Mouse (Mus musculus): ENCODE data around the gene Ap4s1.
A peak's percentile ranks its signal among the peaks of the same experiment; 100 is the strongest.
"Not testable (repeated sequence)": the region's sequence is repeated elsewhere in the genome, so short reads cannot be mapped to it uniquely, and the experiment has no call there.

The Ap4s1 gene

DNA sequence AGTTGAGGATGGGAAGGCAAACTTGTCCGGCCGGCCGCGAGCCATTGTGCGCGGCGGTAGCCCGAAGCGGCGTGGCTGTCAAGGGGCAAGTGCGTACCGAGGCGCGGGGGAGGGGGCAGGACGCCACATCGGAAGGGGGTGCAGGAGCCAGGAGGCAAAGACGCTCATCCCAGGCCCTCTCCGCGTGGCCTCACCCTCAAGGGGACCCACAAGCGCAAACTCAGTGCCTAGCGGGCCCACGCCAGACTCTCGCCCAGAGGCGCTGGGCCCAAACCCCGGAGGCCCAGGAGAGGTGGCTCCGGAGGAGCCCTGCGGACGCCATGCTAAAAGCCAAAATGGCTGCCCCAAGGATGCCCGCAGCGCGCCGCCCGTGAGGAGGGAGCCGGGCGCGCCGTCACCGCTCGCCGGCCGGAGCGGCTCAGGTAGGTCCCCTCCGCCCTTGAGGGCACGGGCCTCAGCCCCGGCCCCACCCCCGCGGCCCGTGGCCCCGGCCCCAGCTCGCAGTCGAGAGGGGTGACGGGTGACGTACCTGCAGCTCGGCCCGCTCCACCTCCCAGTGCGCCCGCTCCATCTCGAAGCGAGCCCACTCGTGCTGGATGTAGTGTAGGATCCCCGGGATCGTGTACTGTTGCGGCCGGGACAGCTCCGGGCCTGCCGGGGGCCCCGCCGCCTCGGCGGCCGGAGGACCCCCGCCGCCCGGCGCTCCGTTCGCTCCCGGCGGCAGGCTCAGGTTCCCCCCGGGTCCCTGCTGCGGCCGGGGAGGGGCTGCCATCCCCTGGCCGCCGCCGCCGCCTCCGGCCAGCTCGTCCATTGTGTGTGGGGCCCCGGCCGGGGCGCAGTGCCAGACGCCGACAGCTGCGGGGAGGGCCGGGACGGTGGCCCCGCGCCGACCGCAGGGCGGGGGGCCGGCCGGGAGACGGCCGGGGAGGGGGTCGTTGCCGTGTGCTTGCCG lies at the start of gene Ap4s1:
TSS of gene Ap4s1 (plus strand) at position 141 of the 952 bp plus-strand sequence.
- peak; percentile 75 to 82 for DNase-seq (ENCODE audit: low spot score in 2 of 2)

DNA sequence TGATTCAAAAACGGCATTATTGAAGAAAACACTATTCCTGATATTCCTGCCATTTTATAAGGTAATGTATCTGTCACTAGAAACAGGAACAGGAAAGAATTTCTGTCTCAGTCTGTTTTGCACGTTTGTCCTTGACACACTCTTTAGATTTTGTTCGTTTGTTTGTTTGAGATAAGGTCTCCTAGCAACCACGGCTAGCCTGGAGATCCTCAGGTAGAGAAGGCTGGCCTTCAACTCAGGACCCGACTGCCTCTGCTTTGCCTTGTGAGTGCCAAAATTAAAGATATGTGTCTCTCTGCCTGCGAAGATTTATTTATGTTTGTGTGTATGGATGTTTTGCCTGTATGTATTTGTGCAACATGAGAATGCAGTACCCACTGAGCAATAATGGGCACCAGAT lies 49.0 kb upstream of the Ap4s1 start:
- DNase-seq (ENCODE audit: low spot score in 2 of 2) = no peak

DNA sequence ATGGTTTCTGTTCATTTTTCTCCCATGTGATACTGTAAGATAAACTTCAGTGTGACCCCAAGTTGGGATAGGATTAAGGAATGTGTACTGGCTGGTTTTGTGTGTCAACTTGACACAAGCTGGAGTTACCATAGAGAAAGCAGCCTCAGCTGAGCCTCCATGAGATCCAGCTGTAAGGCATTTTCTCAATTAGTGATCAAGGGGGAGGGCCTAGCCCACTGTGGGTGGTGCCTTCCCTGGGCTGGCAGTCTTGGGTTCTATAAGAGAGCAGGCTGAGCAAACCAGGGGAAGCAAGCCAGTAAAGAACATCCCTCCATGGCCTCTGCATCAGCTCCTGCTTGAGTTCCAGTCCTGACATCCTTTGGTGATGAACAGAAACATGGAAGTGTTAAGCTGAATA lies 41.4 kb upstream of the Ap4s1 start:
- DNase-seq (ENCODE audit: low spot score in 2 of 2) = not testable (repeated sequence)

DNA sequence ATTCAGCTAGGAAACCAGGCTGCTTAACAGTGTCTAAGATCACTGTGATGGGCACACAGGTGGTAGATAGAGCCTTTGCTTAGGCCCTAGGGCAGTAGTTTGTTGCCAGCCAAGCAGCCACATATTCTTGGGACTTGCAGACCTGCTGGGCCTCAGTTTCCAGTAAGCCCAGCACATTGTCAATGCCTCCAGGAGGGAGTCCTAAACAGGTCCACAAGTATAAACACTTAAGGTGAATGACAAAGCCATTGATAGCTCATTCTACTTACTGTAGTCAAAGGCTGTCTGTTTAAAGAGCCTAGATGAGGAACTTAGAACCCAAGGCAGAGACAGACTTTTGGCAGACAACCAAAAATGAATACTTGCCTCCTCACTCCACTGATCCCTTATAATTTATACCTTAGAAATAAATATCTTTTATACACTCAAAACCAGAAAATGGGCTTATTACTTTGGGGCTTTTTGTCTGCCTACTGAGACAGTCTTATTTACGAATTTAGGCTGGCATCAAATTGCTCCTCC lies 34.8 kb upstream of the Ap4s1 start:
- DNase-seq (ENCODE audit: low spot score in 2 of 2) = no peak

DNA sequence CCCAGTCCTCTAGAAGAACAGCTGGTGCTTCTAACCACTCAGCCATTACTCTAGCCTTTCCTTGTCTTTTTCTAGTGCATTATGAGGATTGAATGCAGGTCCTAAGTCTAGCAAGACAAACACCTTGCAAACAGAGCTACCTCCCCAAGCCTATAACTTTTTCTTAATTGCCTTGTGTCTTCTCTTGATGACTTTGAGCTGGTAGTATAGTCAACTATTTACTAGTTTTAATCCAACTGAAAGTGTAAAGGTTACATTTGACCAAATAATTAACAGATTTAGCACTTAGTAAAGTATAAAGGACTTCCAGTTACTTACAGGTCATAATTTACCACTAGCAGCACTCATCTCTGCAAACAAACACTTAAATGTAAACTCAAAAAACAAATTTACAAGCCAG lies 27.8 kb upstream of the Ap4s1 start:
- no peak for DNase-seq (ENCODE audit: low spot score in 2 of 2)

DNA sequence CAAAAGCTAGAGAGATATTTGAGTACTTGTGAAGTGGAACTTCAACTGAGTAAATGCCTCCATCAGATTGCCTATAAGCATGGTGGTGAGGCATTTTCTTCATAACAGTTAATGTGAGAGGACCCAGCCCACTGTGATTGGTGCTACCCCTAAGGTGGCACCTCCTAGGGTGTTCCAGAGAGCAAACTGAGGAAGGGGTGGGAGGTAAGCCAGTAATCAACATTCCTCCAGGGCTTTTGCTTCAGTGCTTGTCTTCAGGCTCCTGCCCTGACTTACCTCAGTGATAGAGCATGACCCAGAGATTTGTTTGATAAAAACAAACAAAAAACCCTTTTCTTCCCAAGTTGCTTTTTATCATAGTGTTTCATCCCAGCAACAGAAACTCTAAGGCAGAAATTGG lies 26.9 kb upstream of the Ap4s1 start:
- no peak for DNase-seq (ENCODE audit: low spot score in 2 of 2)

DNA sequence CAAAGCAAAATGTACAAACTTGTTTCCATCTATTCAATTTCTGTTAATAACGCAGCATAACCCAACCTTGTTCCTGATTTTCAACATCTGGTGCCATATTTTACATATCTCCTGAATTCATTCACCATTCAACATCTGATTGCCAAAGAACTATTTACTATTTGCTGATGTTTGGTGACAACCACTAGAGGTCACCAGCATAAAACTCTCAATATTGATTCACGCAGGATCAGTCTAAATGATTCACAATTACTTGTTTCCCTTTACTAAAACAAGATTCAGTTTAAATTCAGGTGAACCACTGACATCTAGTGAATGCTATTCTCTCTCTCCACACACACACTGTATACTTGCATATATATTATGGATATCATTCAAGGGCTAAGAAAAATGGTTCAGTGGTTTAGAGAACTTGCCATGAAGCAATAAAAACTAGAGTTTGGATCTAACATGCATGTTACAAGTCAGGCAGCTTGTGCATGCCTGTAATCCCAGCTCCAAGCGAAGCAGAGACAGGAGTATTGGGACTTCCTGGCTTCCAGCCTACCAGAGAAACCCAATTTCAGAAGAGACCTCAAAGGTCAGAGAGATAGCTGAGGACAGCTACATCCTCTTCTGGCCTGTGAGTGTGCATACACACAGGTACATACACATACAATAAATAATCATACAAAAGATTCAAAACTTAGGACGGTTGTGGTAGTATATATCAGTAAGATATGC lies 24.0 kb upstream of the Ap4s1 start:
- no peak for DNase-seq (ENCODE audit: low spot score in 2 of 2)

DNA sequence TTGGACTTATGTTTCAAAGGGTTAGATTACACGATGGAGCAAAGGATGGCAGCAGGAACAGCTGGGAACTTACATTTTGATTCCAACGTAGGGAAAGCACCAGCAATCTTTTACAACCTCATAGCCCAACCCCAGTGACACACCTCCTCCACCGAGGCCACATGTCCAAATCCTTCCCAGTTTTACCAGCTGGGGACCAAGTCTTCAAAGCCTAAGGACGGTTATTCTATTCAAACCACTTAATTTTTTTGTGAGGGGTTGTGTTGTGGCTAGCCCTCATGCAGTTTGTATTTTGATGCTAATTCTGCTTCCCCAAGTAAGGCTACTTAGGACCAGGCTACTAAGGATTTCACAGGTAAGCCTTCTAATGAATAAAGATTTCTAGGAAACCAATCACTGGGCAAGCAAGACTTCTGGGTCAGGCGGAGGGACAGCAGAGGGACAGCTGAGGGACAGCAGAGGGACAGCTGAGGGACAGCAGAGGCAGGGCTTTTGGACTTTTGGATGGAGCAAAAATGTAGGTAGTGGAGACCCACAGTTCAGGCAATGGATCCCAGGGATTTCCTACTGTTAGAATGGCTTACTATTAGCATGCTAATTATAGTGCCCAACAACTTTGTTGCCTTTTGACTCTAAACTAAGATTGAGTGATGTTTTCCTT lies 19.5 kb upstream of the Ap4s1 start:
- DNase-seq (ENCODE audit: low spot score in 2 of 2) = no peak

DNA sequence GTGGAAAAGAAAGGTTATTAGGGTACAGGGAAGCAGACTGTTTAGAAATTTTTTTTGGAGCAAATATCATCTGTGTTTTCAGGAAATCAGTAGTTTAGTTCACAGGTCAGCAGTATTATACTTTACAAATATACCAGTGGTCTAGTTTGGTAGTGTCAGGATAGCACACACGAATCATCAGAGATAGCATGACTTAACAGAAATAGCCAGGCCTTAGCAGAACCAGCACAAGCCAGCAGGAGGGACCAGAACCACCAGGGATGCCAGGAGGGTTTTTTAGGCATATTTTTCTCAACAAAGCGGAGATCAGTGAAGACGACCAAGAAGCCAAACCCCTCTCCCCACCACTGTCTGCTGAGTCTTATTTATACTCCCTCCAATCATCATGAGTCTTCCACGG lies 17.6 kb upstream of the Ap4s1 start:
- no peak for DNase-seq (ENCODE audit: low spot score in 2 of 2)

DNA sequence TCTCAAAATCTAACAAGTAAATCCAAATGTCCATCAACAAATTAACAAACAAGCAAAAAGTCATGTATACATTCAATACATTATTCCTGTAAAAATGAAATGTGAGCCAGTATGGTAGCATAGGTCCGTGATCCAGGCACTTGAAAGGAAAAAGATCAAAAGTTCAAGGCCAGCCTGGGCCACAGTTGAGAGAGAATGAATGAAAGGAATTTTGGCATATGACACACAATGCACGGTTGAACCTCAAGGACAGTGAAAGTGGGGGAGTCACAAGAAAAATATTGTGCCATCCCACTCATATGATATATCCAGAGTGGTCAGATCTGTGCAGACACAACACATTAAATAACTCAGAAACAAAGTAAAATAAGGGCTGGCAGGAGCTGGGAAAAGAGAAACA lies 14.4 kb upstream of the Ap4s1 start:
- no peak for DNase-seq (ENCODE audit: low spot score in 2 of 2)

DNA sequence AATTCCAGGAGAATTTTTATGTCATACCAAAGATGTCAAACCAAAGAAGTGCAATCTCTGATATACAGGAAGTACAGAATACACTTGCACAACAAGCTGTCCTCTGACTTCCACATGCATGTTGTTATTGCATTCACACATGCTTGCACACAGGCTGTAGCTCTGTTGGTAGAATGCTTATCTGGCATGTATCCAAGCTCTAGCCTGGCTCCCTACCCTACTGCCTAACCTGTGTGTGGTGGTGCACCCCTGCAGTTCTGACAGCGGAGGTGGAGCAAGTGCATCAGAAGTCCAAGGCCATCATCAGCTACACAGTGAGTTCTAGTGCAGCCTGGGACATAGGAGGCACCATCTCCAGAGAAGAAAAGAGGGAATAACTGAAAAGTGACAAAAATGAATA lies 12.0 kb upstream of the Ap4s1 start:
- no peak for DNase-seq (ENCODE audit: low spot score in 2 of 2)

DNA sequence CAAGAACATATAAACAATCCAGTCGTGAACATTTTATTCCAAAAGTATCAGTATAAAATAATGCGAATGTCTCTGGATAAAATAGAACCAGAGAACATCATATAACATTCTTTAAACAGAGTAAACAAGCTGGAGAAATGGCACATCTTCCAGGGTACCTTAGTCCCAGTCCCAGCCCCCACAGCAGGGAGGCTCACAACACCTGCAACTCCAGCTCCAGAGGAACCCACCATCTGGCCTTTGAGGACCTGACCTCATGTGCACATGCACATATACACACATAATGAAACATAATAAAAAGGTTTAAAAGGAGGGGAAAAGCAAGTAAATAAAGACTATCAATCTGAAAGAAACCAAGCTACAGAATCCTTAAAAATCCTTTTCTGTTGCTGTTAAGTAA lies 2.3 kb upstream of the Ap4s1 start:
- DNase-seq (ENCODE audit: low spot score in 2 of 2) = no peak

DNA sequence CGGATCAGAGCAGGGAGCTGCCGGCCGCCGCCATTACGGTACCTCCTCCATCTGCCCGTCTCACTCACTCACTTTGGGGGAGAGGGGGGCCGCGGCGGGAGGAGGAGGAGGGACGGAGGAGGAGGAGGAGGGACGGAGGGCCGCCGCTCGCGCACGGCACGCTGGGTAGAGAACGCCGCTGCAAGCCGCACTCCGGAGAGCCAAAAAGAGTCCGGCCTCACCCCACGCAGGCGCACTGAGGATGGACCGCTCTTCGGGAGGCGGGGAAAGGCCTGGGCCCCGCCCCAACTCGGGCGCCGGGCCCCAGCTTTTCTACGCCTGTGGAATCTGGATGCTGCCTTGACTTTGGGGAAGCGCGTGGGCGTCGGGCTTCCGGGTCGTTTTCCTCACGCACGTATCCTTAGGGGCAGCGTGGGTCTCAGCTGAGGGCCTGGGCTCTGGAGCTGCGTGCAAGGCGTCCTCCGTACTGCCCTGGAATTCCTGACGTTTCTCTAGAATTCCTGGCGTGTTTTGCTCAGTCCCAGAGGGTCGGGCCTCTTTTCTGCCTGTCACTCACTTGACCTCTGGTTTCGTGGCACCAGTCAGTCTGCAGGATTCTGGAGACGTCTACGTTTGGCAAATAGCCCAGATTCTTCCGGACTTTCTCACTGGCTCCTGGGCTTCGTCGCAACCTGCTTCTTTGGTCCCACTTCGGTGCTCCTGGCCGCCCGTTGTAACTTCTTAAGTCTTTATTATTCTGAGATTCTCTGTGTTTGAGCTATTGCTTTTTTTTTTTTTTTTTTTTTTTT lies 1.2 kb downstream of the Ap4s1 start, which contains the start of gene Strn3:
TSS of gene Strn3 (minus strand) at position 53 of the 788 bp plus-strand sequence.
- DNase-seq (ENCODE audit: low spot score in 2 of 2) = peak; percentile 87 to 97

DNA sequence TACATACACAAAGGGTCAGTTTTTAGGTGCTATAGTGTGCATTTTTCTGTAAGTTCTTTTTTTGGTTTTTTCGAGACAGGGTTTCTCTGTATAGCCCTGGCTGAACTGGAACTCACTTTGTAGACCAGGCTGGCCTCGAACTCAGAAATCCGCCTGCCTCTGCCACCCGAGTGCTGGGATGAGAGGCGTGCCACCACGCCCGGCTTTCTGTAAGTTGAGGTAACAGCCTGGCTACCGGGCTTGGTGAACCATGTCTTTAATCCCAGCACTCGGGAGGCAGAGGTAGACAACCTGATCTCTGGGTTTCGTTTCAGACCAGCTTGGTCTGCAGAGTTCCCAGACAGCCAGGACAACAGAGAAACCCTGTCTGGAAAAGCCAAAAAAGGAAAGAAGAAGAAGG lies 2.0 kb downstream of the Ap4s1 start:
- not testable (repeated sequence) for DNase-seq (ENCODE audit: low spot score in 2 of 2)

DNA sequence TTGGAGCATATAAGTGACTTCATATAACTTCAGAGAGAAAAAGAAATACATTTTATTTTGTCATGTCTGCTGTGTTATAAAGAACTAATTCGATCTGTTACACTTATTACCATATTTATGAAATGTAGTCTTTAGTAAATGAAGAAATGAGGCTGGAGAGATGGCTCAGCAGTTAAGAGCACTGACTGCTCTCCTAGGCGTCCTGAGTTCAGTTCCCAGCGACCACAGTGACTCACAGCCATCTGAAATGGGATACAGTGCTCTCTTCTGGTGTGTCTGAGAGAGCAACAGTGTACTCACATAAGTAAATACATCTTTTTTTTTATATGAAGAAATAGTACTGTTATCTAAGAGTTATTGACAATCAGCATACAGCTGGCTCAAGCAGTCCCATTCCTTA lies 2.6 kb downstream of the Ap4s1 start:
- DNase-seq (ENCODE audit: low spot score in 2 of 2) = no peak

DNA sequence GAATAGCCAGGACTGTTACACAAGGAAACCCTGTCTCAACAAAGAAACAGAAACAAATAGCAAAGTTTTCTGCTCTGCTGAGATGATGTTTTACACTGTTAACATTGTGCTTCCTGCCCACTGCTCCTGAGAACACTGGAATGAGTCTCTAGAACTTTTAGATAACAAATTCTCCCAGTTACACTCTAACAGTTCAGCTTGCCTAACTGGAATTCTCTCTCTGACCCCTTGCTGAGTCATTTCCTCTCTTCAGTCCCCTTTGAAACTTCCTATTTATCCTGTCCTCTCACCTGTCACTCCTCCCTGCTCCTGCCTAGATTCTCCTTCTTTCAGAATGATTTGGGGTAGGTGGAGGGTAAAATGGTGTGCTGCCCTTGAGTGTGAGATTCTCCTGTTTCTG lies 3.3 kb downstream of the Ap4s1 start:
- no peak for DNase-seq (ENCODE audit: low spot score in 2 of 2)

DNA sequence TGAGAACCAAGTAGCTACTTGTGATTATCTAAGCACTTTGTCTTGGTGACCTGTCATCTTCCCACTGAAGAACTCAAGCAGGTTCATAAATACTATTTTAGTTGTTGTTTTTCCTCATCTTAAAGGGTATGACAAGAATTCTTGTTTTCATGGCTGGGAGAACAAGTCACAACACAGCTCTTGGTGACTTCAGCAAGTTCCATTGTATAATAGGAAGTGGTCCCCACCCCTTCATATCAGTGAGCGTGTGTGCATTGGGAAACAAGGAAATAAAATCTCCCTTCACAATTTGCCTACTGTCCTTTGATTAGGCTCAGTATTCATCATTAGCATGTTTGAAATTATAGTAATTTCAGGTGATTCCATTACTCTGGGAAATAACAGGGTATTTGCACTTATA lies 4.1 kb downstream of the Ap4s1 start:
- no peak for DNase-seq (ENCODE audit: low spot score in 2 of 2)

DNA sequence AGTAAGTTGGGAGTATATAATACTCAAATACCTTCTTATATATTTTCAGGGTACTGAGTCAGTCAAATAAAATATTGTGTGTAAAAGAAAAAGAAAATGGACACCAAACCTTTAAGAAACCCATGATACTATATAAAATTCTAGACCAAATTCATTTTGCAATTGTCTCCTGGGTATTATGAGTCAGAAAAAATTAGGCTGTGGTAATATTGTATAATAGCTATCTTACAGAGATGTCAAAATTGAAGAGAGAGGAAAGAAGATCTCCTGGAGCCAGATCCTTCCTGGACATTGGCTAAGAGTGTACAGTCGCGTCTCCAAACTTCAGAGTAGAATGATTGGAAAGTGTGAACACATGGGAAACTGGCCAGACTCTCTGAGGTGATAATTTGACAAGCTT lies 5.3 kb downstream of the Ap4s1 start:
- DNase-seq (ENCODE audit: low spot score in 2 of 2) = no peak

DNA sequence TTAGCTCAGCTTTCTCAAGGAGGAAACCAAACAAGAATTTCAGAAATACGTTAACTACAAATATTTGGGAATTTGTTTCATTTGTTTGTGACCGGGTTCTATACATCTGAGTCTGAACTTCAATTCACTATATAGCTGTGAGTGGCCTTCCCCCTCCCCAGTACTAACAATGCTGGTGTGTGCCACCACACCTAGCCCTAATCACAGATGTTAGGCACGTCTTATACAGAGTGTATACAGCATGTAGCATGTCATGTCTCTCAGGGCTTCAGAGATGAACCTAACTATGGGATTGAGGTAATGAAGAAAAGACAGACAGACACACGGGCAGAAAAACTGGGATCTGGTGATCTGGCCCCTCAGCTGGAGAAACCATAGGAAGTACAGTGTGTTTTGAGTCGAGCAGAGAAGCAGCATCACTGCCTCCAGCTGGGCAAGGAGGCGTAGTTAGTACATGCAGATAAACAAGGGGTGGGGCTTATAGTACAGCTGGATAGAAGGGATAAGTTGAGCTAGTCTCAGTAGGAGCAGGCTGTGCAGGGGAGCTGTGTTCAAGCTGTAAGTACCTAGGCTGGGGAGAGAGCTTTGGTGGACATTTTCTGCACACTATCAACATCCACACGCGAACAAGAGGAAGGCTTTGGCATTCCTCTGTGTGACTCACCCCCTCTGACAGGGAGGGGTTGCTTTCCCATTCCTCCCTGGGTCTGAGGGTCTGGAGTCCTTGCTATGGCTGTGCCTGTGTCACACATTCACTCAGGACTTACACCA lies 9.0 kb downstream of the Ap4s1 start:
- DNase-seq (ENCODE audit: low spot score in 2 of 2) = peak; percentile 40 to 58

DNA sequence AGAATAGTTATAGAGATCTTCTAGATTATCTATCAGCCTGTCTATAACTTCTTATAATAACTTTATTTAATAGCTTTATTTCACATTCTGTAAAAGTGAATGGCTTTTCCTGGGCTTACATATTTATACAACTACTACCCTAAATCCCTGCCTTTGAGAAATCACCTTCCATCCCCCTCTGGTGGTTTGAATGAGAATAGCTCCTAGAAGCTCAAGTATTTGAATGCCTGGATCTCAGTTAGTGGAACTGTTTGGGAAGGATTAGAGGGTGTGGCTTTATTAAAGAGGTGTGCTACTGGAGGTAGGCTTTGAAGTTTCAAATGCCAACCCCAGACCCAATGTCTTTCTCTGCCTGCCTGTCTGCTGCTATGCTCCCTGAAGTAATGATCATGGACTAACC lies 10.9 kb downstream of the Ap4s1 start:
- no peak for DNase-seq (ENCODE audit: low spot score in 2 of 2)

DNA sequence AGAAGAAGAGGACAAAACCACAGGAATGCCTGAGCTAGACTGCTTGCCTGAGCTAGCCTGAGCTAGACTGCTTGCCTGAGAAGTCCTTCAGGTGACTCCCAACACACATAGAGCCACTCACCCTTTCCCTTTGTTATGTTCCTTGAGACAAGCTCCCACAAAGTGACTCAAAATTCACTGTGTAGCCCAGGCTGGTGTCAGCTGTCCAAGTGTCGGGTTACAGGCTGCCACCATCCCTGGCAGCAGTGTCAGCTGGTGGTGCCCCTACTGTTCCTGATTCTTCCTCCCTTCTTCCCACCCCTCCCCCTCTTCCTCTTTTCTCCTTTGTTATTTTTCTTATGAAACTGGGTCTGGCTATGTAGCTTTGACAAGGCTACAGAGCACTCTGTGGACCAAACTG lies 13.0 kb downstream of the Ap4s1 start:
- no peak for DNase-seq (ENCODE audit: low spot score in 2 of 2)

All from spleen, postnatal 10 days (tissue).